Mouse (Mus musculus) mesoderm, embryonic 11.5 days (tissue): ENCODE results near the gene Ppp1r12b.

ENCODE experiments used
- DNase-seq: peaks from one replicate; pipeline ENCODE4 v3.0.0-alpha.2; 2012; ENCODE audit warnings: low read depth, low spot score

Ppp1r12b gene

DNA sequence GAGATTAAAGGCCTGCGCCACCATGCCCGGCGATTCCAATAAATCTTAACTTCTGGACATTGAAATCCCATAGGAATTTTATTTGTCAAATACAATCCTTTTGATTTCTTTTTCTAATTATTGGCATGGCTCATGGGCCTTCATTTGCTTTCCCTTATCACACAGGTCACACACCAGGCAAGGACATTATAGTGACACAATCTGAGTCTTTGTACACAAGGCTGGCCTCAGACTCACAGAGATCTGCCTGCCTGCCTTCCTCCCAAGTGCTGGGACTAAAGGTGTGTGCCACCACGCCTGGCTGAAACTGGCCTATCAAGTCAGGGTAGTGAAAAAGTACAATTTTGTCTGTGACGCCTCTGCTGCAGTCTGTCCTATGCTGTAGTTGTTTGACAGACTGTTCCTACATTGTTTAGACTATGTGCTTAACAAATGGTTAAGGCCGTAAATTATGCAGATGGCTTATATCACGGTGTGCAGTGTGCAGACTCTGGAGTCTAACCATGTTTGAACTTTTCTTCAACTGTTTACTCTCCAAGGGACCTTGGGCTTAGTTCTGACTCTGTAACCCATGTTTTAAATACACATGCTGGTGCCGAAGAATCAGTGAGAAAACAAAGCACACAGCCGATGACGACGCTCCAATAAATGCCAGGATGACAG lies 191.8 kb downstream of the Ppp1r12b start:
- DNase-seq, result no peak

GRCm38 (mm10) chr1:134763250-134763649 lies 192.5 kb downstream of the Ppp1r12b start:
- no peak for DNase-seq

GRCm38 (mm10) chr1:134761534-134761933 lies 194.2 kb downstream of the Ppp1r12b start:
- no peak for DNase-seq

GRCm38 (mm10) chr1:134760642-134761041 lies 195.1 kb downstream of the Ppp1r12b start:
- DNase-seq, result no peak

DNA sequence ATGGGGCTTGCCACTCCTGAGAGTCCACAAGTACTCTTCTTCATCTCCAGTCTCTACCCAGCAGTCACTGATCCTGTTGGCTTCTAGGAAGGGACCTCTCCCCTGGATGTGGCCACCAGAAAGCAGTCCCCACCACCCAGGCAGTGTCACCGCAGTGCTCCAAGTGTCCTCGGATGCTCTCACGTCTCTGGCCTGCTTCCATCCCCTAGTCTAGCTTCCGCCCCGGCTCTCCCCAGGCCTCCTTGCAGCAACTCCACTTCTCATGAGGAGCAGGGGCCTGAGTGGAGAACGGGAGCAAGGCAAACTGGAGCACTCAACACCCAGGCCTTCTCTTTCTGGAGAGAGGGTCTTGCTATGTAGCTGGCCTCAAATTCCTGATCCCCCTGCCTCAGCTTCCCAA lies 196.6 kb downstream of the Ppp1r12b start:
- no peak for DNase-seq

DNA sequence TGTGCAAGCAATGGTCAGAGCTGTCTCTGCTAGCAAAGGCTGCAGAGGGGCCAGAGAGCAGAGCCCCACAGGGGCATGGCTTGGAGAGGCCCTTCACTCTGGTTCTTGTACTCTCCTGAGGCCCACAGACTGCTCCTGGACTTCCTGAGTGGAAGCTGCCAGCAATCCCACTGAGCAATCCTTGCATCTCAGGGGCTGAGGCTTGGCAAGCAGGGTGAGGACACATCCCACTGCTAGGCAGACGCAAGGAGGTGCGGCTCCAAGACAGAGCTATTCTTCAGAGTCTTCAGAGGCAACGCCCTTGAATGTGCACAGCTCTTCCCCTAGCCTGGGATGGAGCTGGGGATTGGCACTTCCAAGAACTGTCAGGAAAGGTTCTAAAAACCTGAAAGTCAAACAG lies 198.5 kb downstream of the Ppp1r12b start:
- DNase-seq, result no peak

- no peak for DNase-seq
Observed at GRCm38 (mm10) chr1:134756190-134756873, 199.4 kb downstream of the Ppp1r12b start.

GRCm38 (mm10) chr1:134755548-134756189 lies 200.1 kb downstream of the Ppp1r12b start:
- no peak for DNase-seq

GRCm38 (mm10) chr1:134754818-134755217 lies 200.9 kb downstream of the Ppp1r12b start:
- no peak for DNase-seq

- no peak for DNase-seq
Observed at GRCm38 (mm10) chr1:134753751-134754630, 201.8 kb downstream of the Ppp1r12b start.

- no peak for DNase-seq
Observed at GRCm38 (mm10) chr1:134752447-134752846, 203.3 kb downstream of the Ppp1r12b start.

DNA sequence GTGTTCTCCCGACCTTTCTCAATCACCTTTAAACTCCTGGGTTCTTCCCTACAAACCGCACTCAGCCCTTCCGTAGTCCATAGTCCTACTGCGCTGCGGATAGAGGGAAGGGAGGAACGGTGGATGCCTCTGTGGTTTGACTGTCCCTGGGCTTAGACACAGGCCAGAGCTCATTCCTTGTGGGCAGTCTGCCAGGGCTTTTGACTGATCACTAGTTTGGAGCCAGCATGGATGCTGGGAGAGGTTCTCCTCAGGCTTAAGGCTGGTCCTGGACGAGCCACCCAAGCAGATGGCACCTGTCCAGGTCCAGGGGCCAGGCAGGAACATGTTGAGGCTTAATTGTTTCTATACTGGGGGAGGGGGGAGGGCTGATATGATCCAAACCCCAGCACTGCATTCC lies 205.9 kb downstream of the Ppp1r12b start:
- no peak for DNase-seq

DNA sequence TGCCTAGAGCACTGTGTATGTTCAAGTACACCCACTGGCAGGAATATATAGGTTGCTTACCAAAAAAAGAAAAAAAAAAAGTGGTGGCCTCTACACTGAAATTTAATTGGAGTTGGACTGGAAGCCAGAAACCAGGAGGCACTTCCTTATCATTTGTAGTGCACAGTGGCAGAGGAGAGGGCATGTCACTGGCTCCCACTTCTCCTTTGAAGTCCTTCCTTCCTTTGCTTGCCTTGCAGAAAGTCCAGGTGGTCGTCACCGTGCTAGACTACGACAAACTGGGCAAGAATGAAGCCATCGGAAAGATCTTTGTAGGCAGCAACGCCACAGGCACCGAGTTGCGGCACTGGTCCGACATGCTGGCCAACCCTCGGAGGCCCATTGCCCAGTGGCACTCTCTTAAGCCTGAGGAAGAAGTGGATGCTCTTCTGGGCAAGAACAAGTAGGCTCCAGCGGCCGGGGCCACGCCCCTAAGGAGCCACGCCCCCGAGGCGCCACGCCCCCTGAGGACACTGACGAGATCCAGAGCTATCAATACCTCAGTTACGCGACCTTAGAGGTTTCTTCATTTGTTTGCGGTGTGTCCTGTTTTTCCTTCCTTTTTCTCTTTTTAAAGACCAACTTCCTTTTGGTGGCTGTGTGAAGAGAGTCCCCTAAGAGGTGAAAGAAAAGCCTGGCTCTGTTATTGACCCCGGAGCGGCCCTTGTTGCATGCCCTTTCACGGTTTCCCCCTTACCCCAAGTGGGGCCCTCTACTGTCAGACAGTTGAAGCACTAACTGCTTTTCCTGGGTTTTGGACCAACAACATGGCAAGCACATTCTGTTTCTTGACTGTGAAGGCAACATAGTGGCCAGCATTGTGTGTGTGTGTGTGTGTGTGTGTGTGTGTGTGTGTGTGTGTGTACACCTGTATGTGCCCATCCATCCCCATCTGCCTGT lies 208.2 kb downstream of the Ppp1r12b start:
- peak; percentile 30 for DNase-seq

- no peak for DNase-seq
Observed at GRCm38 (mm10) chr1:134745648-134746047, 210.1 kb downstream of the Ppp1r12b start.

DNA sequence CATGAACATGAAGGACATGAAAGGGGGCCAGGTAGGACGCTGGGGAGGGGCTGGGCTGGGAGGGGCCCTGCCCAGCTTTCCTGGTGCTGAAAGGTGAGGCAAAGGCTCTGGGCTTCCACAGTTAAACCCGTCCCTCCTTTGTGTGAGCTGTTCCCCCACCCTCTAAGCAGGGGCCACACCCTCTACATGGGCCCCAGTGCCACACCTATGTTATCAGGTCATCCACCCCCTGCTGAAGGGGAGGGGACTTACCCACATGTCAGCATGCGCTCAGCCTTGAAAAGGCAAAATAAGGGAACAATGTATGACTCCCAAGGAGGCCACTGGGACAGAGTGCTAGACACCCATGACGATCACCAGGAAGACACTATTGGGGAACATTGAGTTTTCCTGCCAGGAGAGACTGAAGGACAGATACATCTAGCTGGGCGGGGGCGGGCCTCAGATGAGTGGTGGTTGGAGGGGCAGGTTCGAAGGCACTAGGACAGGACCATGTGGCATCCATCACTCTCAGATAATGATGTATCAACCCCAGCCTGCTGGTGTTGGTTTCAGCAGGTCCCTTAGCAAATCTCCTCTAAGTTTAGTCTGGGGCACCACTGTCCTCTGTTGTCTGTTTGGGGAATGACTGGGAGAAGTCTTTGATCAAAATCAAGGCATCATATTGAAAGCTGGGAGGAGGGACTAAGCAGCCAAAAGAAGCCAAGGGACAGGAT lies 213.6 kb downstream of the Ppp1r12b start:
- no peak for DNase-seq

DNA sequence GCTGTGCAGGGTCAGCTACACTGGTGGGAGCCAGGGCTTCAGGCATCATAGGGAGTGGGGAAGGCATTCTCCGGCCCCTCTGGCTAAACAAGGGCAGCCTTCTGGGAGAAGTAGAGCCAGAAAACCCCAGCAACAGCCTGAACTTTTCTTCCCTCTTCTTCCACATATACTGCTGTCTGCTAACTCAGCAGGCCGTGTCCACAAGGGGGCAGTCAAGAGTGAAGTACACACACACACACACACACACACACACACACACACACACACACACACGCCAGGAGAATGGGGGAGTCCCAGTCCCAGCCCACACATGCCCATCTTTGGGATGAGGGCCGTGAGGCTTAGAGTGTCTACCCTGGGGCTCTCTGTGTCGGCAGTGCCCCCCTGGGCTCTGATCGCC lies 214.3 kb downstream of the Ppp1r12b start:
- no peak for DNase-seq

- DNase-seq, result no peak
Observed at GRCm38 (mm10) chr1:134737463-134737862, 218.3 kb downstream of the Ppp1r12b start.

DNA sequence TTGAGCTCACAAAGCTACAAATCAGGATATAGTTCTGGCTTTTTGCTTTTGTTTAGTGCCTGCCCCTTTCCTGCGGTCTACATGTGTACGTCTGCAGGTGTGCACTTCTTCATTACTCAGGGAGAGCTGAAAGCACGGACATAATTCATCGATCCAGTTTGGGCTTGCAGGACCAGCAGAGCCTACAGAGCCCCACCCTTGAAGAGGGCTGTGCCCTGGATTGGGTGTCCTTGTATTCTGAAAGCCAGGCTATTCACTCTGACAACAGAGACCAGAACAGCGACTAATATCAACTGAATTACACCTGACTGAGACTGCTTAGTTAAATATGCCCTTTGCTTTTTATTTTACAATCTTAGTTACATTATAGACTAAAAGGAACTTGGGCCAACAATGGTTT lies 222.1 kb downstream of the Ppp1r12b start:
- no peak for DNase-seq

DNA sequence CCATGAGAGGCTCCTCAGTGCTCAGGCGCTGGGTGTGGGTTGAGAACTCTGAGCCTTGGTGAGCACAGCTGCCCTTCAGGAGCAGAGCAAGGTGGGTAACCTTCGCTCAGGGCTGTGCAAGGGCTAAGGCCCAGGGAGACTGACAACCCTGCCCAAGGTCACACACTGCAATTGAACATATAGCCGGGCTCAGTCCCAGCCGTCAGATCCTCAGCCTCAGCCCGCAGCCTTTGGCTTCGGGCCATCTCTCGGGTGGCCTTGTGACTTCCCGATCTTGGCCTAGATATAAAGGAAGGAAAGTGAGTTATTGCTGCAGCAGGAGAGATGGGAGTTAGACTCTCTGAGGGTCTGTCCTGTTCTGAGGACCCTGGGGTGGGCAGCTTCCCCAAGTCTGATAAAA lies 228.5 kb downstream of the Ppp1r12b start:
- no peak for DNase-seq

DNA sequence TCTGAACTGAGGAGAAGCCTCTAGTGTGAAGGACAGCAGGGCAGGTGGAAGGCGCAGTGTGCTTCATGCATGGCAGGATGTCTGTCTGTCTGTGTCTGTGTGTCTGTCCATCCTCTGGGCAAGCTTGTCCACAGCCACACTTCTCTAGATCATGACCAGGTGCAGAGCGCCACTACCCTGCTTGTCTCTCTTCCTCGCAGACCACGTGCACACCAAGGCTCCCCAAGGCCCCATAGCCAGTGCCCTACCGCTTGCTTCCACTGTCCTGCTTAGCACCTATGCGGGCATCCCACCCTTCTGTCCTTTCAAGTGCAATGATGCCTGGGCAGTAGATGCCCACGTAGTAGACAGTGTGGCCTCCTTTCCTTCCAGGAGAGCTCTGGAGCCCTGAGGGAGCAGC lies 229.3 kb downstream of the Ppp1r12b start:
- DNase-seq, result no peak
